Mouse (Mus musculus) spleen, adult 2 months (tissue): Measurements from ENCODE around the gene Ptp4a2.

Experiments used
- CTCF ChIP-seq: fragments of 200-500 bp; IDR thresholded peaks from 2 replicates; pipeline ENCODE4 v1.5.1; 2011; ENCODE audit warnings: mild to moderate bottlenecking, inconsistent platforms; ENCODE audit not compliant: insufficient read depth, insufficient read length, insufficient replicate concordance; ENCODE audit errors: extremely low read depth
- POLR2A ChIP-seq: fragments of 200-500 bp; IDR thresholded peaks from 2 replicates; pipeline ENCODE4 v1.6.1; 2011; ENCODE audit warnings: low read depth, low read length, inconsistent platforms

- TF ChIP-seq CTCF (no peak), POLR2A (no peak)
These were observed 43.0 kb downstream of the Ptp4a2 start for GRCm38 (mm10) chr4:129853996-129854395.
